Mouse (Mus musculus): ENCODE measurements around the gene Ehd1. TPM values are rescaled to one million over a fixed set of nuclear protein-coding genes. Genes with fewer than 3 reads are reported as not detected.

Ehd1 gene
- polyA plus RNA-seq, 1 experiment from 2014 or later: 87.7 TPM

GRCm38 (mm10) chr19:6324751-6325150 is 48.2 kb downstream of the Ehd1 start:
- no peaks in the 10 kb centered on the region for H3K36me3 ChIP-seq
- no peak overlapping the region for H3K4me2 ChIP-seq
- no peak overlapping the region for H3K9ac ChIP-seq (replicated peaks)
- no peak for ATAC-seq (ENCODE audit: low FRiP score)
- H3K27ac ChIP-seq (replicated peaks): no peak overlapping the region
- no peaks in the 10 kb centered on the region for H3K9me3 ChIP-seq (replicated peaks)
- no peaks in the 10 kb centered on the region for H3K27me3 ChIP-seq (replicated peaks)
- 90% methylated on average over 9 of the region's 9 CpGs for WGBS
- no peaks in the 10 kb centered on the region for H3K4me1 ChIP-seq
- no peak overlapping the region for H3K4me3 ChIP-seq (replicated peaks)

- Histone ChIP-seq H3K4me3 (replicated peaks) (no peak overlapping the region), H3K9ac (replicated peaks) (no peak overlapping the region), H3K27me3 (replicated peaks) (no peaks in the 10 kb centered on the region), H3K9me3 (replicated peaks) (no peaks in the 10 kb centered on the region), H3K36me3 (no peaks in the 10 kb centered on the region), H3K27ac (replicated peaks) (no peak overlapping the region), H3K4me1 (peaks cover 16% of the 10 kb centered on the region), H3K4me2 (no peak overlapping the region)
- 67% methylated on average over 5 of the region's 5 CpGs for WGBS
- ATAC-seq (ENCODE audit: low FRiP score): no peak
Observed at GRCm38 (mm10) chr19:6331178-6331577, 54.7 kb downstream of the Ehd1 start.

- no peak for ATAC-seq (ENCODE audit: low FRiP score)
- Histone ChIP-seq H3K9ac (replicated peaks) (no peak overlapping the region), H3K9me3 (replicated peaks) (no peaks in the 10 kb centered on the region), H3K4me1 (peaks cover 24% of the 10 kb centered on the region), H3K4me3 (replicated peaks) (no peak overlapping the region), H3K36me3 (peaks cover under 1% of the 10 kb centered on the region; the same call in 1 of the 2 replicates), H3K4me2 (peak overlapping the region; percentile 44), H3K27me3 (replicated peaks) (no peaks in the 10 kb centered on the region), H3K27ac (replicated peaks) (no peak overlapping the region)
- WGBS: 20% methylated on average over 13 of the region's 13 CpGs
Observed at GRCm38 (mm10) chr19:6331719-6332516, 55.4 kb downstream of the Ehd1 start.

DNA sequence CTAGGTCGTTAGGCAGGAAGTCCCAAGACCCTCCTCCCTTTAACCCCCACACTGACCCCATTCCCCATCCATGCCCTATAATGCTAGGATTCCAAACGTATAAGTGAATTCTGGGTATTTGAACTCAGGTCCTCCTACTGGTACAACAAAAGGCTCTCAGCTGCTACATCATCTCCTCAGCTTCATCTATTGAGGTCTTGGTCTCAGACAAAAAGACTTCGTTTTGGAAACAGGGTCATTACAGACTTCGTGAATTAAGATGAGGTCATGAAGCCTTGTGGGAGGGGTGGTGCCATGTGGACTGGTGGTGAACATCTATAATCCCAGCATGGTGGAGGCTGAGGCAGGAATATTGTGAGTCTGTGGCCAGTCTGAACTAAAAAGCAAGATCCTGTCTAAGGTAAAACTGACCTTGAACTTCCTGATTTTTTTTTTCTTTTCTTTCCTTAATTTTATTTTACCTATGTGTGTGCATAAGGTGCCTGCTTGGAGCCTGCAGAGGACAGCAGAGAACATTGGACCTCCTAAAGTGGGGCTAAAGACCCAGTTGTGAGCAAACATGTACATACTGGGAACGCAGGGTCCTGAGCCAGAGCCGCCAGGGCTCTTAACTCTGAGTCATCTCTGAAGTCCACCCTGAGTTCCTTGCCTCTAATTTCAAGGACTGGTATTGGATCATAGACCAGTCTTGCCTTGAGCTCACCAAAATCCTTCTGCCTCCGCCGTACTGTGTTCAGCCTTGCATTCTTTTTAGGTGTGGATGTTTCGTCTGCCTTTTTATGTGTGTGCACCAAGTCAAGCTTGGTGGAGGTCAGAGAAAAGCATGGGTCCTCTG is 57.5 kb downstream of the Ehd1 start:
- WGBS: 72% methylated on average over 9 of the region's 9 CpGs
- ATAC-seq (ENCODE audit: low FRiP score): 0 out of 2 replicates have a peak, but pooled peaks have one; percentile 2

DNA sequence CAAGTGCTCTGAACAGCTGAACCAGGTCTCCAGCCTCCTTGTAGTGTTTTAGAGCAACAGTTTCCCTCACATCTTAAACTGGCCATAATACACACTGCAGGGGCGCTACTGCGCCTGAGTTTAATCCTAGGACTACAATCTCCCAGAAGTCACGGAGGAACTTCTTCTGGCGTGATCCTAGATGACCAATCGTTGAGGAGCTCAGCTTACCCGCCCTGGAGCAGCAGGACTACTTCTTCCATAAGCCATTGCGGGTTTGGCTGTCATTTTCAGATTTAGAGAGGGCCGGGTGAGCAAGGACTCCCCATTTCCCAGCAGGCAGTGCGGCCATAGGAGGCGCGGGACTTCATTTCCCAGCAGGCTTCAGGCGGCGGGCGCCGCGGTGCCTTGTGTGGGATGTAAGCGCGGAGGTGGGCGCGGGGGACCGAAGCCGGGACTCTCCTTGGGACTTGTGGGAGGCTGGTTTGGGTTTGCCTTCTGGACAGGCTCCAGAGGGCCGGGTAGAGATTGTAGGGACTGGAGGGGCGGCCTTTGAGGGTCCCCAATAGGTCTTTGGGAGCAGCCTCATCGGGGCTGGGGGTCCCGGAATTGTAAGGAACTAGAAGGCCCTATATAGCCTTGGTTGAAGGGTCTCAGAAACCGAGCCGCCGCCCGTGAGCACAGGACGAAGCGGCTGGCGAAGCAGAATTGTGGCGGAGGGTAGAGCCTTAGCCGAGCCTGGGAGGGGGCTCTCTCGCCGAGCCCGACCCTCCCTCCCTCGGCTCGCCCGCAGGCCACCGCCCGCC is 58.3 kb downstream of the Ehd1 start, which contains the start of gene Men1:
Men1 (plus strand) TSS at position 307 of the 785 bp plus-strand sequence.
- Histone ChIP-seq H3K36me3 (peaks cover 30% of the 10 kb centered on the region), H3K4me2 (peak within 1 kb of the TSS; percentile 88), H3K27me3 (replicated peaks) (no peaks in the 10 kb centered on the region), H3K9ac (replicated peaks) (peak within 1 kb of the TSS; percentile 86), H3K4me1 (peaks cover 36% of the 10 kb centered on the region), H3K27ac (replicated peaks) (peak within 1 kb of the TSS; percentile 85), H3K9me3 (replicated peaks) (no peaks in the 10 kb centered on the region), H3K4me3 (replicated peaks) (peak within 1 kb of the TSS; percentile 87)
- WGBS: under 1% methylated on average over 41 of the region's 43 CpGs
- ATAC-seq (ENCODE audit: low FRiP score): peak; percentile 93

More for the DNA sequence above, 57.5 kb downstream of the Ehd1 start:
- Histone ChIP-seq H3K27me3 (replicated peaks) (no peaks in the 10 kb centered on the region), H3K4me1 (peaks cover 34% of the 10 kb centered on the region), H3K9me3 (replicated peaks) (no peaks in the 10 kb centered on the region), H3K4me2 (peak overlapping the region; percentile 88), H3K36me3 (peaks cover 21% of the 10 kb centered on the region), H3K4me3 (replicated peaks) (peak overlapping the region; percentile 87), H3K27ac (replicated peaks) (peak overlapping the region; percentile 85), H3K9ac (replicated peaks) (no peak overlapping the region; the same call in 1 of the 2 replicates)

- Histone ChIP-seq H3K9me3 (replicated peaks) (no peaks in the 10 kb centered on the region), H3K27me3 (replicated peaks) (no peaks in the 10 kb centered on the region), H3K4me1 (peaks cover 42% of the 10 kb centered on the region), H3K4me2 (peak overlapping the region; percentile 88), H3K9ac (replicated peaks) (peak overlapping the region; percentile 86), H3K27ac (replicated peaks) (peak overlapping the region; percentile 85), H3K36me3 (peaks cover 36% of the 10 kb centered on the region), H3K4me3 (replicated peaks) (peak overlapping the region; percentile 87)
- 0% methylated on average over 25 of the region's 25 CpGs for WGBS
- no peak for ATAC-seq (ENCODE audit: low FRiP score)
Observed at GRCm38 (mm10) chr19:6335458-6335827, 58.9 kb downstream of the Ehd1 start.

DNA sequence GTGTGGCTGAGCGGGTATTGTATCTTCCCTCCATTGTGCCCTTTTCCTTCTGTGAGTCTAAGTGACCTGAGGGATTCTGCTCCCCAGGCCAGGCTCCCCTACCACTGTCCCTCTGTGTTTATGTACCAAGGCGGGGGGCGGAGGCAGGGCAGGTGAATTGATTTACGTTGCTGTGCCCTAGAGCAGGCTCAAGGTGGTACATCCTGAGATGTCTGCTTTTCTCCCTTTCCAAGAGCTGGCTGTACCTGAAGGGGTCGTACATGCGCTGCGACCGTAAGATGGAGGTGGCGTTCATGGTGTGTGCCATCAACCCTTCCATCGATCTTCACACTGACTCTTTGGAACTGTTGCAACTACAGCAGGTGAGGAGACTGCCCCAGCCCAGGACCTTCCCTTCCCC is 60.4 kb downstream of the Ehd1 start:
- H3K27me3 ChIP-seq (replicated peaks): no peaks in the 10 kb centered on the region
- H3K27ac ChIP-seq (replicated peaks): no peak overlapping the region
- H3K9ac ChIP-seq (replicated peaks): peak overlapping the region; percentile 86; the same call in 1 of the 2 replicates
- peaks cover 49% of the 10 kb centered on the region for H3K4me1 ChIP-seq
- no peak for ATAC-seq (ENCODE audit: low FRiP score)
- peak overlapping the region; percentile 88 for H3K4me2 ChIP-seq
- H3K9me3 ChIP-seq (replicated peaks): no peaks in the 10 kb centered on the region
- peak overlapping the region; percentile 87 for H3K4me3 ChIP-seq (replicated peaks)
- peaks cover 36% of the 10 kb centered on the region for H3K36me3 ChIP-seq
- 91% methylated on average over 10 of the region's 10 CpGs for WGBS

DNA sequence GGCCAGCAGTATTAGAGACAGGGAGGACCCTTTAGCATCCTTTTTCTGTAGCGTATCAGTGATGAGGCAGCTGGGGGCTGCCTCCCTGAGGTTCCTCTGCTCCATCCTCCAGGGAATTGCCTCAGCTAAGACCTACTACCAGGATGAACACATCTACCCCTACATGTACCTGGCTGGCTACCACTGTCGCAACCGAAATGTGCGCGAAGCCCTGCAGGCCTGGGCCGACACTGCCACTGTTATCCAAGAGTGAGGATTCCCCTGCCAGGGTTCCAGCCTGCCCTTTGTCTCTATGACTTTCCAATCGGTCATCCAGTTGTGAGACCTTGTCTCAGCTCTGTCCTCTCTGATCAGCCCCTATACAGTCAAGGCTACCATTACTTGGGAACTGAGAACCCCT is 61.6 kb downstream of the Ehd1 start:
- H3K36me3 ChIP-seq: peaks cover 42% of the 10 kb centered on the region

DNA sequence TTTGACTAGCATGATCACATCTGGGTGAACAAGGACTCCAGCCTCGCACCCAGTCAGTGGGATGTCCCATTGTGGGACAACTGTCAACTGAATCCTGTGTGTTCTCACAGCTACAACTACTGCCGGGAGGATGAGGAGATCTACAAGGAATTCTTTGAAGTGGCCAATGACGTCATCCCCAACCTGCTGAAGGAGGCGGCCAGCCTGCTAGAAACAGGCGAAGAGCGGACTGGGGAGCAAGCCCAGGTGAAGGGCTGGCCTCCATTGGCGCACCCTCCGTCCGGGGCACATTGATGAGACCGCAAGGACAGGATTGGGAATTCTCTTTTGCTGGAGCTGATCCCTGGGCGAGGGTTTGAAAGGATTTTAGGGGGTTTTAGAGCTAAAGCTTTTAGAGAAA is 62.2 kb downstream of the Ehd1 start:
- no peak for ATAC-seq (ENCODE audit: low FRiP score)
- Histone ChIP-seq H3K36me3 (peaks cover 45% of the 10 kb centered on the region), H3K9ac (replicated peaks) (no peak overlapping the region; the same call in 1 of the 2 replicates), H3K27me3 (replicated peaks) (no peaks in the 10 kb centered on the region), H3K9me3 (replicated peaks) (no peaks in the 10 kb centered on the region), H3K4me1 (peaks cover 53% of the 10 kb centered on the region), H3K4me3 (replicated peaks) (no peak overlapping the region), H3K27ac (replicated peaks) (no peak overlapping the region), H3K4me2 (no peak overlapping the region)
- WGBS: 92% methylated on average over 11 of the region's 11 CpGs

More for the DNA sequence above, 61.6 kb downstream of the Ehd1 start:
- H3K4me1 ChIP-seq: peaks cover 53% of the 10 kb centered on the region
- no peak overlapping the region for H3K27ac ChIP-seq (replicated peaks)
- H3K27me3 ChIP-seq (replicated peaks): no peaks in the 10 kb centered on the region
- ATAC-seq (ENCODE audit: low FRiP score): no peak
- H3K4me3 ChIP-seq (replicated peaks): no peak overlapping the region
- 94% methylated on average over 7 of the region's 7 CpGs for WGBS
- no peak overlapping the region; the same call in 1 of the 2 replicates for H3K9ac ChIP-seq (replicated peaks)
- H3K4me2 ChIP-seq: no peak overlapping the region
- H3K9me3 ChIP-seq (replicated peaks): no peaks in the 10 kb centered on the region

DNA sequence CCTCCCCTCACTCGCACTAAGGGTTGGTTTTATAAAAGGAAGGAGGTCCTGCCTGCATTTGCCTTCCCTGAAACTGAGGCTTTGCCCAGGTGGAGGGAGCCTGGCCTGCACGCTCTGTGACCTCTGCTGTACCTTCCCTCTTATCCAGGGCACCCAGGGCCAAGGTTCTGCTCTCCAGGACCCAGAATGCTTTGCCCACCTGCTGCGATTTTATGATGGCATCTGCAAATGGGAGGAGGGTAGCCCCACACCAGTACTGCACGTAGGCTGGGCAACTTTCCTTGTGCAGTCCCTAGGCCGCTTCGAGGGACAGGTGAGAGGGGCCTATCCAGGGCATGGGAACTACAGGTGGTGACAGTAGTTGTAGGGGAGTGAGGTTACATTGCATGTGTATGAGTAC is 62.7 kb downstream of the Ehd1 start:
- no peak overlapping the region for H3K4me3 ChIP-seq (replicated peaks)
- no peaks in the 10 kb centered on the region for H3K9me3 ChIP-seq (replicated peaks)
- no peak overlapping the region for H3K27ac ChIP-seq (replicated peaks)
- peaks cover 51% of the 10 kb centered on the region for H3K4me1 ChIP-seq
- H3K4me2 ChIP-seq: no peak overlapping the region
- H3K36me3 ChIP-seq: peaks cover 50% of the 10 kb centered on the region
- no peak overlapping the region for H3K9ac ChIP-seq (replicated peaks)
- WGBS: 97% methylated on average over 6 of the region's 6 CpGs
- H3K27me3 ChIP-seq (replicated peaks): no peaks in the 10 kb centered on the region
- no peak for ATAC-seq (ENCODE audit: low FRiP score)

DNA sequence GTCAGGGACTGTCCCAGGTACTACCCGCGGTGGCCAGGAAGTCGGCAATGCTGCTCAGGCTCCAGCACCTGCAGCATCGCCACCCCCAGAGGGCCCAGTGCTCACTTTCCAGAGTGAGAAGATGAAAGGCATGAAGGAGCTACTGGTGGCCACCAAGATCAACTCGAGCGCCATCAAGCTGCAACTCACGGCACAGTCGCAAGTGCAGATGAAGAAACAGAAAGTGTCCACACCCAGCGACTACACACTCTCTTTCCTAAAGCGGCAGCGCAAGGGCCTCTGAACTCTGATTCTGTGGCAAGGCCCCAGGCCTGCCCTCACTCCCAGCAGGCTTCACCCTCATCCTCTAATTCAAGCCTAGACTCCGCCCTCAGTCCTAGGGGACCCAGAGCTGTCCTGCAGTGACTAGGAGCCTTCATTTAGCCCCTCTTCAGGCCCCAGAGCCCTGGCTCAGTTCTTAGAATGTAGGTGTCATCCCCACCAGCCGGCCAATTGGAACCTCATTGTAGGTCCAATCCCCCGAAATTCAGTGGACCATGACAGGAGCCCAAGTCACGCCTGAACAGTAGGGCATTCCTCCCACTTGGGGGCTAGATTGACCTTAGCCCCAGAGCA is 63.5 kb downstream of the Ehd1 start:
- no peak for ATAC-seq (ENCODE audit: low FRiP score)
- Histone ChIP-seq H3K9ac (replicated peaks) (no peak overlapping the region), H3K27me3 (replicated peaks) (no peaks in the 10 kb centered on the region), H3K36me3 (peaks cover 52% of the 10 kb centered on the region), H3K4me2 (peak overlapping the region; percentile 67; the same call in 1 of the 2 replicates), H3K9me3 (replicated peaks) (no peaks in the 10 kb centered on the region), H3K27ac (replicated peaks) (peak overlapping the region; percentile 14; the same call in 1 of the 2 replicates), H3K4me3 (replicated peaks) (no peak overlapping the region), H3K4me1 (peaks cover 46% of the 10 kb centered on the region)
- 66% methylated on average over 15 of the region's 15 CpGs for WGBS
